ENCODE assay signal across 29 mouse cellular contexts in the genomic region with DNA sequence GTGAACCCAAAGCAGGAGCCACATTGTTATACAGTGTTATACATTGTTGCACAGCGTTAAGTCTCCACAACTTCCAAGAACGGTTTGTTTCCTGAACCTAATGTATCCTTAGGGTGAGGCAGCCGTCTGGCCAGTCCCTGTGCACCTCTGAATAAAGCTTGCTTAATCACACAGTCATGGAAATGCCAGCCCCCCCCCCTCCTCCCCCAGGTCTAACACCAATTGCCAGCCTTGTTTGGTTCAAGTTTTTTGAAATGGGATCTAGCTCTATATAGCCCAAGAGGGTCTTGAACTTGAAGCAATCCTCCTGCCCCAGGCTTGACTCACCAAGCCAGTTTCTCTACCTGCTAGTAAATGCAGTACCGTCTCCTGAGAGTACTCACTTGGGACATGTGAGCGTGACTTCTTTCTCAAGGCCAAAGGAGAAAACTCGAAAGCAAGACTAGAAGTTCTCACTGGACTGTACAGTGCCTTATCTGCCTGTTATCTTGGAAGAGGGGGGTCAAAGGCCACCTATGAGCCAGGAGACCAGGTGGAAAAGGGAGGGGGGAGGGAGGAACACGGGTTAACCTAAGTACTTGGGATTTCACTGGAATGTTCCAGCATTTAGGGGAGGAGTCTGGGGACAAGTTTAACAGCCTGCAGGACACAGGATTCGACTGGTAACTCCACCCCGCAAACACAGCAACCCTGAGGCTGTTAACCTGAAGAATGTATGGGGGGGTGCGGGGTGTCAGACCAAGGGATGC. TPM values are rescaled to one million over a fixed set of nuclear protein-coding genes. Genes with fewer than 3 reads are reported as not detected.
DNase-seq lines count a peak whose midpoint lies in the region; ATAC-seq and TF ChIP-seq lines count a peak whose summit lies in the region.
"Had no signal": no experiment of that assay in that cellular context is flagged by ENCODE, and none has a peak within 500 bp of the region (broad histone marks: within the 10 kb centered on the region; RNA-seq: fewer than 3 reads in every experiment).

No protein-coding gene starts in this region.

- ATAC-seq in intestine, embryonic 14.5 days (replicated peaks; ENCODE audit: low FRiP score, low TSS enrichment, low read depth), result peak; percentile 24; the same call in 1 of the 2 replicates
- ATAC-seq in intestine, postnatal 0 days, result peak; percentile 79
- peak; percentile 42; the same call in 1 of the 2 replicates for ATAC-seq in stomach, embryonic 16.5 days (ENCODE audit: insufficient read depth, low FRiP score)
- ATAC-seq: activated CD4-positive, CD25-positive, alpha-beta regulatory T cell, adult 4 months had no signal

- H3K36me3 ChIP-seq in intestine, embryonic 14.5 days (ENCODE audit: control insufficient read depth, insufficient read depth, low read length), result no peaks in the 10 kb centered on the region
- no peaks in the 10 kb centered on the region for H3K36me3 ChIP-seq in intestine, postnatal 0 days (ENCODE audit: control insufficient read depth, insufficient read depth)
- H3K36me3 ChIP-seq in stomach, embryonic 16.5 days (ENCODE audit: control insufficient read depth, insufficient read depth, low read length), result no peaks in the 10 kb centered on the region
- H3K36me3 ChIP-seq: forebrain, embryonic 12.5 days; heart, embryonic 15.5 days; hindbrain, embryonic 10.5 days; kidney, embryonic 15.5 days; neural tube, embryonic 15.5 days had no signal

- WGBS in intestine, embryonic 14.5 days, result 57% methylated on average over 10 of the region's 10 CpGs
- 33% methylated on average over 10 of the region's 10 CpGs for WGBS in intestine, postnatal 0 days
- 55% methylated on average over 10 of the region's 10 CpGs for WGBS in stomach, embryonic 16.5 days

- no peak overlapping the region for H3K4me2 ChIP-seq in intestine, embryonic 14.5 days (ENCODE audit: low read length)
- peak overlapping the region; percentile 32 for H3K4me2 ChIP-seq in intestine, postnatal 0 days (replicated peaks; ENCODE audit: low read depth)
- no peak overlapping the region for H3K4me2 ChIP-seq in stomach, embryonic 16.5 days (ENCODE audit: low read depth, low read length)
- H3K4me2 ChIP-seq: forebrain, embryonic 12.5 days; heart, embryonic 15.5 days; kidney, embryonic 15.5 days; neural tube, embryonic 15.5 days had no signal

- H3K27me3 ChIP-seq in intestine, embryonic 14.5 days (replicated peaks; ENCODE audit: control insufficient read depth, insufficient read depth, low read length), result no peaks in the 10 kb centered on the region
- H3K27me3 ChIP-seq in intestine, postnatal 0 days (replicated peaks; ENCODE audit: control insufficient read depth, insufficient read depth, low read length), result no peaks in the 10 kb centered on the region
- no peaks in the 10 kb centered on the region for H3K27me3 ChIP-seq in stomach, embryonic 16.5 days (ENCODE audit: control insufficient read depth, insufficient read depth, low read length)
- H3K27me3 ChIP-seq: heart, embryonic 15.5 days; kidney, embryonic 15.5 days; neural tube, embryonic 15.5 days had no signal

- H3K9ac ChIP-seq in intestine, embryonic 14.5 days (ENCODE audit: low read length), result no peak overlapping the region
- no peak overlapping the region for H3K9ac ChIP-seq in intestine, postnatal 0 days (ENCODE audit: low read depth, low read length)
- H3K9ac ChIP-seq in stomach, embryonic 16.5 days (ENCODE audit: low read length), result no peak overlapping the region
- H3K9ac ChIP-seq: forebrain, embryonic 12.5 days; heart, embryonic 15.5 days; kidney, embryonic 15.5 days; liver, embryonic 14.5 days; neural tube, embryonic 15.5 days had no signal

- H3K4me1 ChIP-seq in intestine, embryonic 14.5 days (replicated peaks; ENCODE audit: control insufficient read depth, insufficient read depth, low read length), result 0 out of 2 replicates have a peak, but pooled peaks cover 3% of the 10 kb centered on the region
- H3K4me1 ChIP-seq in intestine, postnatal 0 days (replicated peaks; ENCODE audit: control insufficient read depth, insufficient read depth, low read length), result no peaks in the 10 kb centered on the region
- H3K4me1 ChIP-seq in stomach, embryonic 16.5 days (ENCODE audit: control insufficient read depth, insufficient read depth, low read length), result peaks cover 9% of the 10 kb centered on the region

- no peak for DNase-seq in intestine, embryonic 14.5 days (ENCODE audit: low spot score)
- peak; percentile 47 for DNase-seq in lung, postnatal 10 days
- DNase-seq in adrenal gland, postnatal 10 days, result no peak
- DNase-seq in cerebellum, postnatal 4 days (ENCODE audit: low spot score in 2 of 2), result no peak
- DNase-seq in adrenal gland, adult 8-10 months, result no peak
- DNase-seq: cerebellum, adult 2 months; gastrocnemius, postnatal 25 days; heart, adult 2 months; midbrain, embryonic 14.5 days; right cerebral cortex, postnatal 14 days; thymus, postnatal 14 days had no signal

- no peak overlapping the region for H3K27ac ChIP-seq in intestine, embryonic 14.5 days (ENCODE audit: low read depth)
- peak overlapping the region; percentile 92 for H3K27ac ChIP-seq in intestine, postnatal 0 days (ENCODE audit: low read depth, low read length)
- H3K27ac ChIP-seq in stomach, embryonic 16.5 days (ENCODE audit: low read length), result peak overlapping the region; percentile 38
- H3K27ac ChIP-seq: forebrain, embryonic 12.5 days; heart, adult 2 months; heart, embryonic 15.5 days; hindbrain, embryonic 10.5 days; kidney, embryonic 15.5 days; liver, embryonic 14.5 days; neural tube, embryonic 15.5 days had no signal

- H3K4me3 ChIP-seq in intestine, embryonic 14.5 days (ENCODE audit: low read depth, low read length), result no peak overlapping the region
- H3K4me3 ChIP-seq in intestine, postnatal 0 days (ENCODE audit: low read depth, low read length), result no peak overlapping the region
- no peak overlapping the region for H3K4me3 ChIP-seq in stomach, embryonic 16.5 days (replicated peaks; ENCODE audit: low read length)
- H3K4me3 ChIP-seq: forebrain, embryonic 12.5 days; heart, adult 2 months; heart, embryonic 15.5 days; hindbrain, embryonic 10.5 days; kidney, embryonic 15.5 days; megakaryocyte, embryonic 14.5 days; neural tube, embryonic 15.5 days had no signal

- no peak for TF ChIP-seq CTCF in intestine, postnatal 0 days (IDR thresholded peaks at IDR 0.05; ENCODE audit: low read depth)

- no peaks in the 10 kb centered on the region for H3K9me3 ChIP-seq in intestine, embryonic 14.5 days (ENCODE audit: control insufficient read depth, low read length)
- H3K9me3 ChIP-seq in intestine, postnatal 0 days (ENCODE audit: control insufficient read depth), result no peaks in the 10 kb centered on the region
- H3K9me3 ChIP-seq in stomach, embryonic 16.5 days (replicated peaks; ENCODE audit: control insufficient read depth, low read length), result no peaks in the 10 kb centered on the region
- H3K9me3 ChIP-seq: forebrain, embryonic 12.5 days; heart, embryonic 15.5 days; hindbrain, embryonic 10.5 days; kidney, embryonic 15.5 days; neural tube, embryonic 15.5 days had no signal

RNA-seq across cellular contexts. Expression of gene Izumo2, which starts 14.9 kb away (rescaled TPM):
- polyA plus RNA-seq in intestine, embryonic 14.5 days (2014; fragmentation: Nextera tagmentation; extraction: Ambion mirVana), result not detected in 2 replicates
- not detected in 2 replicates for polyA plus RNA-seq in intestine, postnatal 0 days (2015; fragmentation: Nextera tagmentation; extraction: Ambion mirVana)
- not detected in 2 replicates for polyA plus RNA-seq in stomach, embryonic 16.5 days (2015; fragmentation: Nextera tagmentation; extraction: Ambion mirVana)
- not detected for total RNA-seq in adrenal gland, postnatal 10 days (2021)
- not detected for total RNA-seq in adrenal gland, adult 8-10 months (2022)
- total RNA-seq: adrenal gland, postnatal 4 days; gastrocnemius, postnatal 25 days; heart, adult 2 months; layer of hippocampus, postnatal 10 days had no signal
- polyA plus RNA-seq: activated CD4-positive, CD25-positive, alpha-beta regulatory T cell, adult 4 months; cerebellum, adult 2 months; cortical plate, adult 2 months; embryonic facial prominence, embryonic 11.5 days; forebrain, embryonic 12.5 days; heart, adult 2 months; heart, embryonic 15.5 days; hindbrain, embryonic 10.5 days; kidney, embryonic 15.5 days; large intestine, adult 2 months; limb, embryonic 11.5 days; liver, embryonic 14.5 days; midbrain, embryonic 14.5 days; neural tube, embryonic 15.5 days; spleen, adult 2 months; stomach, embryonic 14.5 days had no signal

RNA-seq across cellular contexts. Expression of gene Myh14, which starts 23.0 kb away (rescaled TPM):
- 26.7 and 33.4 TPM in 2 replicates for polyA plus RNA-seq in intestine, embryonic 14.5 days (2014; fragmentation: Nextera tagmentation; extraction: Ambion mirVana)
- 114 and 141 TPM in 2 replicates for polyA plus RNA-seq in intestine, postnatal 0 days (2015; fragmentation: Nextera tagmentation; extraction: Ambion mirVana)
- polyA plus RNA-seq in stomach, embryonic 16.5 days (2015; fragmentation: Nextera tagmentation; extraction: Ambion mirVana), result 17.5 and 20.5 TPM in 2 replicates
- total RNA-seq in adrenal gland, postnatal 10 days (2021), result 1 to 10 TPM; 5.5 to 9.8 TPM
- total RNA-seq in adrenal gland, adult 8-10 months (2022), result 10 to 100 TPM in 1 of 4 experiments, 1 to 10 TPM in 3; 7.3 to 16.5 (median 8.4) TPM

RNA-seq across cellular contexts. Expression of gene Vrk3, which starts 54.6 kb away (rescaled TPM):
- polyA plus RNA-seq in intestine, embryonic 14.5 days (2014; fragmentation: Nextera tagmentation; extraction: Ambion mirVana), result 38.0 and 40.3 TPM in 2 replicates
- polyA plus RNA-seq in intestine, postnatal 0 days (2015; fragmentation: Nextera tagmentation; extraction: Ambion mirVana), result 35.1 and 37.0 TPM in 2 replicates
- polyA plus RNA-seq in stomach, embryonic 16.5 days (2015; fragmentation: Nextera tagmentation; extraction: Ambion mirVana), result 32.1 and 32.8 TPM in 2 replicates
- 10 to 100 TPM; 34.3 to 40.2 TPM for total RNA-seq in adrenal gland, postnatal 10 days (2021)
- total RNA-seq in adrenal gland, adult 8-10 months (2022), result 10 to 100 TPM; 46.5 to 73.4 (median 54.8) TPM

RNA-seq across cellular contexts. Expression of gene Zfp473, which starts 57.2 kb away (rescaled TPM):
- 3.6 and 4.2 TPM in 2 replicates for polyA plus RNA-seq in intestine, embryonic 14.5 days (2014; fragmentation: Nextera tagmentation; extraction: Ambion mirVana)
- 0.24 and 0.26 TPM in 2 replicates for polyA plus RNA-seq in intestine, postnatal 0 days (2015; fragmentation: Nextera tagmentation; extraction: Ambion mirVana)
- 1.8 and 2.3 TPM in 2 replicates for polyA plus RNA-seq in stomach, embryonic 16.5 days (2015; fragmentation: Nextera tagmentation; extraction: Ambion mirVana)
- under 1 TPM; 0.33 to 0.45 TPM for total RNA-seq in adrenal gland, postnatal 10 days (2021)
- total RNA-seq in adrenal gland, adult 8-10 months (2022), result 1 to 10 TPM in 1 of 4 experiments, under 1 TPM in 3; 0.35 to 1.1 (median 0.41) TPM
- total RNA-seq: heart, adult 2 months had no signal

Comparison
In these comparisons a context has a peak if more than half of its experiments do, and no peak if none do; other contexts are left out.
1. ATAC-seq: peak in every context shown above with its lines; median percentile 79 in intestine, postnatal 0 days; 42 in stomach, embryonic 16.5 days; 24 in intestine, embryonic 14.5 days.